Mouse (Mus musculus): ENCODE results near the gene Gm28036. TPM values are rescaled to one million over a fixed set of nuclear protein-coding genes. Genes with fewer than 3 reads are reported as not detected.

The Gm28036 gene
- polyA plus RNA-seq, 2 experiments = 10.9 to 14.4 TPM

GRCm38 (mm10) chr2:156025482-156025881, 101.4 kb downstream of the Gm28036 start:
- H3K27me3 ChIP-seq (ENCODE audit: control insufficient read depth, insufficient read depth, low read length) = no peaks in the 10 kb centered on the region
- H3K4me1 ChIP-seq (ENCODE audit: control insufficient read depth, insufficient read depth, low read length) = no peaks in the 10 kb centered on the region
- no peak for TF ChIP-seq POLR2A (IDR thresholded peaks at IDR 0.05; ENCODE audit: borderline replicate concordance, extremely low read depth, insufficient read depth, insufficient read length)
- H3K27ac ChIP-seq (replicated peaks; ENCODE audit: low read depth, low read length) = no peak overlapping the region
- no peaks in the 10 kb centered on the region for H3K36me3 ChIP-seq (ENCODE audit: control insufficient read depth, insufficient read depth, low read length)
- H3K4me3 ChIP-seq (replicated peaks; ENCODE audit: low read length) = no peak overlapping the region
- H3K9me3 ChIP-seq (ENCODE audit: control insufficient read depth, low read length) = no peaks in the 10 kb centered on the region
- ATAC-seq (ENCODE audit: low FRiP score, low read depth) (no peak), DNase-seq (ENCODE audit: low spot score) (no peak)
- no peak overlapping the region for H3K4me2 ChIP-seq (replicated peaks; ENCODE audit: low read depth, low read length, severe bottlenecking)
- H3K9ac ChIP-seq (ENCODE audit: low read depth, low read length, severe bottlenecking) = no peak overlapping the region

Other genes with a start within 250 kb of the Gm28036 start
- gene Uqcc1, start 196.8 kb downstream of the Gm28036 start, polyA plus RNA-seq (2012; rRNA removed) = 32.6 and 42.1 TPM in 2 replicates
- gene Uqcc1, start 196.8 kb downstream of the Gm28036 start, polyA plus RNA-seq (2014; fragmentation: Nextera tagmentation; extraction: Ambion mirVana) = 57.2 and 58.5 TPM in 2 replicates
- gene Gm15557, start 186.4 kb downstream of the Gm28036 start, polyA plus RNA-seq (2012; rRNA removed) = 0.13 TPM in 1 of 2 replicates, not detected in the other
- 0.17 and 0.18 TPM in 2 replicates for gene Gm15557, start 186.4 kb downstream of the Gm28036 start, polyA plus RNA-seq (2014; fragmentation: Nextera tagmentation; extraction: Ambion mirVana)
- 40.9 and 58.7 TPM in 2 replicates for gene Gdf5, start 181.7 kb downstream of the Gm28036 start, polyA plus RNA-seq (2012; rRNA removed)
- 64.8 and 87.0 TPM in 2 replicates for gene Gdf5, start 181.7 kb downstream of the Gm28036 start, polyA plus RNA-seq (2014; fragmentation: Nextera tagmentation; extraction: Ambion mirVana)
- 24.5 and 31.3 TPM in 2 replicates for gene Cep250, start 170.6 kb downstream of the Gm28036 start, polyA plus RNA-seq (2012; rRNA removed)
- 19.4 and 20.1 TPM in 2 replicates for gene Cep250, start 170.6 kb downstream of the Gm28036 start, polyA plus RNA-seq (2014; fragmentation: Nextera tagmentation; extraction: Ambion mirVana)
- 3.7 and 4.6 TPM in 2 replicates for gene 6430550D23Rik, start 119.1 kb downstream of the Gm28036 start, polyA plus RNA-seq (2012; rRNA removed)
- 1.9 and 2.6 TPM in 2 replicates for gene 6430550D23Rik, start 119.1 kb downstream of the Gm28036 start, polyA plus RNA-seq (2014; fragmentation: Nextera tagmentation; extraction: Ambion mirVana)
- 261 and 271 TPM in 2 replicates for gene Ergic3, start 119.0 kb downstream of the Gm28036 start, polyA plus RNA-seq (2012; rRNA removed)
- gene Ergic3, start 119.0 kb downstream of the Gm28036 start, polyA plus RNA-seq (2014; fragmentation: Nextera tagmentation; extraction: Ambion mirVana) = 264 and 273 TPM in 2 replicates
- 0.03 and 0.11 TPM in 2 replicates for gene Fer1l4, start 74.1 kb downstream of the Gm28036 start, polyA plus RNA-seq (2012; rRNA removed)
- not detected in 2 replicates for gene Fer1l4, start 74.1 kb downstream of the Gm28036 start, polyA plus RNA-seq (2014; fragmentation: Nextera tagmentation; extraction: Ambion mirVana)
- gene Spag4, start 61.9 kb downstream of the Gm28036 start, polyA plus RNA-seq (2012; rRNA removed) = 5.7 and 7.9 TPM in 2 replicates
- gene Spag4, start 61.9 kb downstream of the Gm28036 start, polyA plus RNA-seq (2014; fragmentation: Nextera tagmentation; extraction: Ambion mirVana) = 2.1 and 3.0 TPM in 2 replicates
- 90.7 and 123 TPM in 2 replicates for gene Cpne1, start 15.1 kb downstream of the Gm28036 start, polyA plus RNA-seq (2012; rRNA removed)
- 37.8 and 42.6 TPM in 2 replicates for gene Cpne1, start 15.1 kb downstream of the Gm28036 start, polyA plus RNA-seq (2014; fragmentation: Nextera tagmentation; extraction: Ambion mirVana)
- gene Rbm12, start 15.1 kb downstream of the Gm28036 start, polyA plus RNA-seq (2012; rRNA removed) = 28.5 and 35.0 TPM in 2 replicates
- 30.6 and 33.3 TPM in 2 replicates for gene Rbm12, start 15.1 kb downstream of the Gm28036 start, polyA plus RNA-seq (2014; fragmentation: Nextera tagmentation; extraction: Ambion mirVana)
- gene Romo1, start 16.9 kb upstream of the Gm28036 start, polyA plus RNA-seq (2012; rRNA removed) = 312 and 331 TPM in 2 replicates
- 406 and 435 TPM in 2 replicates for gene Romo1, start 16.9 kb upstream of the Gm28036 start, polyA plus RNA-seq (2014; fragmentation: Nextera tagmentation; extraction: Ambion mirVana)
- gene Nfs1, start 17.1 kb upstream of the Gm28036 start, polyA plus RNA-seq (2012; rRNA removed) = 36.6 and 36.8 TPM in 2 replicates
- 36.6 and 39.0 TPM in 2 replicates for gene Nfs1, start 17.1 kb upstream of the Gm28036 start, polyA plus RNA-seq (2014; fragmentation: Nextera tagmentation; extraction: Ambion mirVana)
- gene Rbm39, start 53.1 kb upstream of the Gm28036 start, polyA plus RNA-seq (2012; rRNA removed) = 251 and 297 TPM in 2 replicates
- gene Rbm39, start 53.1 kb upstream of the Gm28036 start, polyA plus RNA-seq (2014; fragmentation: Nextera tagmentation; extraction: Ambion mirVana) = 728 and 775 TPM in 2 replicates
- gene Phf20, start 69.4 kb upstream of the Gm28036 start, polyA plus RNA-seq (2012; rRNA removed) = 19.5 and 23.0 TPM in 2 replicates
- 69.0 and 83.9 TPM in 2 replicates for gene Phf20, start 69.4 kb upstream of the Gm28036 start, polyA plus RNA-seq (2014; fragmentation: Nextera tagmentation; extraction: Ambion mirVana)
- 2.0 and 2.2 TPM in 2 replicates for gene Cnbd2, start 185.2 kb upstream of the Gm28036 start, polyA plus RNA-seq (2012; rRNA removed)
- 4.4 and 4.6 TPM in 2 replicates for gene Cnbd2, start 185.2 kb upstream of the Gm28036 start, polyA plus RNA-seq (2014; fragmentation: Nextera tagmentation; extraction: Ambion mirVana)
- gene Scand1, start 185.6 kb upstream of the Gm28036 start, polyA plus RNA-seq (2012; rRNA removed) = 97.7 and 144 TPM in 2 replicates
- 74.1 and 78.7 TPM in 2 replicates for gene Scand1, start 185.6 kb upstream of the Gm28036 start, polyA plus RNA-seq (2014; fragmentation: Nextera tagmentation; extraction: Ambion mirVana)